Mouse (Mus musculus): ENCODE results near the gene Ugdh.

DNA sequence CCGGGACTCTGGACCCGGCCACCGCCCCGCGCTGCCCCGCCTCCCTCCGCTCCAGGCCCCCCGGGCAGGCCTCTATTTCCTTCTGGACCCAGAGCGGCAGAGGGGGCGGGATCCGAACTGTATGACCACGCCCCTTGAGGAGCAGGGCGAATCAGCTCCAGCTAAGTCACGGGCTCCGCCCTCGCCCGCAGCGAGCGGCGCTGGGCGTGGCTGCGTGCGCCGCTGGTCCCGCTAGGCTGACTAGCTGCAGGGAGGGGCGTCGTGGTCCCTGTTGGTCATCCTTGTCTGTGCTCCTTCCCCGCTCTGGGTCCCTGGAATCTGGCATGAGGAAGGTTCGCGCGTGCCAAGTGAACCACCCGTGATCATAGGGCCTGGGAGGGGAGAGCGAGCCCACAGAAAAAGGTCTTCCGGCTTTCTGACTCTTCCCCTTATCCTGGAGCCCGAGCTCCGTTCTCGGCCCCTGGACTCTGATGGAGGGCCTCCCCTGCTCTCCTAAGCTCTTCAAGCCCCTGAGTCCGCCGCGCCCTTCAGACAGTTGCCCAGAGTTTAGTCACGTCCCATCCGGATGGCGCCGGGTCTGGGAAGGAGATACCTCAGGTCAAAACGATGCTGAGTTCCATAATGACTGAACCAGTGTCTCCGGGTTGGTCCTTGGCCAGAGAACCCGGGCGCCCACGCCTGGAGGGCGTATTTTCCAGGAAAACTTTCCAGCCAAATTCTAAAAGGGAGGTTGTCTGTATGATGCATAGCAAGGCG is at the start of gene Ugdh:
- no peak; the same call in 1 of the 2 replicates for TF ChIP-seq CTCF (IDR thresholded peaks at IDR 0.05; ENCODE audit: control insufficient read depth, insufficient read depth, low read length)
- peak; percentile 92; the same call in 1 of the 2 replicates for TF ChIP-seq POLR2A (IDR thresholded peaks at IDR 0.05; ENCODE audit: borderline replicate concordance, control insufficient read depth, low read depth, low read length)

Data from bone marrow, adult 2 months (tissue).